Mouse (Mus musculus) kidney, adult 8-10 months (tissue): ENCODE results near the gene Gtpbp4.
"Not testable (repeated sequence)": the region's sequence is repeated elsewhere in the genome, so short reads cannot be mapped to it uniquely, and the experiment has no call there.

ENCODE experiments used
- DNase-seq, 2 experiments: peaks; one replicate each; pipeline ENCODE4 v3.0.0; 2022

Gene Gtpbp4

DNA sequence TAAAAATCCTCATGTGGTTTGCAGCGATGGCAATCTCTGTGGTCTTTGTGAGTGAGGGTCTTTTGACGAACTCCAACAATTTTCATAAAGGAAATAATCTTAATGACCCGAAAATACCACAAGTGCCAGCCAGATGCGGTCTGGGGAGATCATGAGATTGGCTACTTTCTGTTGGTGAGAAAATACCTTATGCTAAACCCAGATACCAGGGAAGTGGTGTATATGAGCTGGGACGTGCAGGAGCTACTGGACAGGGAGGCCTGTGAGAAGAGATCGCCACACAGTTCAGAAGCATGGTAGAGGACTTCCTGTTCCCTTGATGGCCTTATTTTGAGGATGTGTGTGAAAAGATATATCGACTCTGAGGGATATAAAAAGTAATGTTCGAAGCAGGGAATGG, 28.1 kb downstream of the Gtpbp4 start:
- DNase-seq = no peak

GRCm38 (mm10) chr13:8965224-8965623, 30.7 kb downstream of the Gtpbp4 start:
- DNase-seq = no peak

- DNase-seq = not testable (repeated sequence)
Measured at GRCm38 (mm10) chr13:8962266-8962665, 33.6 kb downstream of the Gtpbp4 start.

GRCm38 (mm10) chr13:8961128-8961888, 34.6 kb downstream of the Gtpbp4 start:
- DNase-seq = not testable (repeated sequence)

GRCm38 (mm10) chr13:8959554-8959953, 36.3 kb downstream of the Gtpbp4 start:
- DNase-seq = not testable (repeated sequence)

- DNase-seq = not testable (repeated sequence)
Measured at GRCm38 (mm10) chr13:8959058-8959457, 36.8 kb downstream of the Gtpbp4 start.

GRCm38 (mm10) chr13:8956873-8957272, 39.0 kb downstream of the Gtpbp4 start:
- DNase-seq = not testable (repeated sequence)

GRCm38 (mm10) chr13:8955127-8955526, 40.8 kb downstream of the Gtpbp4 start:
- DNase-seq = not testable (repeated sequence)

DNA sequence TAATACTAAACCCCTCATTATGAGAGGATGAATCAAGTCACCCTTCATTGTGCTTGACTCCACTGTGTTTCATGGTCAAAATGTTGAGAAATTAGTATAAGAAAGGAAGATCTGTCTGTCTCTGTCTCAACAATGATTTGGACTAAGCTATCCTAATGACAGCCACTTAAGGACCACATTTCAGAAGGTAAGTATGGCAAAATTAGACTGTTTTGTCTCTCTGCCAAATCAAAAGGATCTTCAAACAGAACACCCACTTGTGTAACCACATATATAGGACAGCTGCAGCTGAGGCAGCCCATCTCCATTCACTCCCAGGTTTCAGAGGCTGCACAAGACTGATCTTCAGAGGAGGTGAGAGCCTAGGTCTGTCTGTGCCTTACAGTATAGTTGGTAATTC, 43.3 kb downstream of the Gtpbp4 start, which contains the start of gene Idi2:
Idi2 (plus strand) TSS at position 301 of the 400 bp plus-strand sequence.
- DNase-seq = not testable (repeated sequence)

DNA sequence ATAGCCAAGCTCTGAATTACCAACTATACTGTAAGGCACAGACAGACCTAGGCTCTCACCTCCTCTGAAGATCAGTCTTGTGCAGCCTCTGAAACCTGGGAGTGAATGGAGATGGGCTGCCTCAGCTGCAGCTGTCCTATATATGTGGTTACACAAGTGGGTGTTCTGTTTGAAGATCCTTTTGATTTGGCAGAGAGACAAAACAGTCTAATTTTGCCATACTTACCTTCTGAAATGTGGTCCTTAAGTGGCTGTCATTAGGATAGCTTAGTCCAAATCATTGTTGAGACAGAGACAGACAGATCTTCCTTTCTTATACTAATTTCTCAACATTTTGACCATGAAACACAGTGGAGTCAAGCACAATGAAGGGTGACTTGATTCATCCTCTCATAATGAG, 47.8 kb downstream of the Gtpbp4 start, which contains the start of gene Gm9745:
Gm9745 (minus strand) TSS at position 101 of the 400 bp plus-strand sequence.
- DNase-seq = not testable (repeated sequence)

- not testable (repeated sequence) for DNase-seq
Measured at GRCm38 (mm10) chr13:8943828-8944227, 52.1 kb downstream of the Gtpbp4 start.

DNA sequence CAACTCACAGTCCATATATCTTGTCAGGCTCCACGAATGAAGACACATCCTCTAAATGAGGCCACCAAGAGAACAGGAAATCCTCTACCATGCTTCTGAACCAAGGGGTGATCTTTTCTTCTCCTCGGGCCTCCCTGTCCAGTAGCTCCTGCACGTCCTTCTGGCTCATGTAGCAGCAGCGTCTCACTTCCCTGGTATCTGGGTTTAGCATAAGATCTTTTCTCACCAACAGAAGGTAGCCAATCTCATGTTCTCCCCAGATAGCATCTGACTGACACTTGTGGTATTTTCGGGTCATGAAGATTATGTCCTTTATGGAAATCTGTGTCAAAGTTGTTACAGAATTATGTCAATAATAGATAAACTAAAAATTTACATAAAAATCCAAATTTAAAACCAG, 54.2 kb downstream of the Gtpbp4 start:
- not testable (repeated sequence) for DNase-seq

GRCm38 (mm10) chr13:8941110-8941509, 54.8 kb downstream of the Gtpbp4 start:
- not testable (repeated sequence) for DNase-seq

DNA sequence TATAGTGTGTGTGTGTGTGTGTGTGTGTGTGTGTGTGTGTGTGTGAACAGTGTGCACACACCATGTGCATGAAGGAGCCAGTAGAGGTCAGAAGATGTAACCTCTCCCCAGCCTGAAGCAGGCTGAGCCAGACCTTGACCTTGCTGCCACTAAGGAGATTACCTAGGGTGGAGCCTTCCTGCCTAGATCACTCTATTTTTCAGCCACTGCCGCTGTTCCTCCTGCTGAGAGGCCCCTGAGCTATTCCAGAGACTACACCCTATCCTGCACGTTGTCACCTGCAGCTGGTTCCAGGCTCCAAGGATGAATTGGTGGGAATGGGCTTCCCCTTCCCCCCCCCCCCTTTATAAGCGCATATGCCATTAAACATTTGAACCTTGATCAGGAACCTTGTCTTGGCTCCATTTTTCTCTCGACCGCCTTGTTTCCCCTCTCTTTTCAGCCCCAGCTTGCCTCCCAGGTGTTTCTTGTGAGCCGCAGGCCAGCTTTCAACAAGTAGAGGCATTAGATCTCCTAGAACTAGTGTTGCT, 58.2 kb downstream of the Gtpbp4 start:
- DNase-seq = not testable (repeated sequence)

- no peak for DNase-seq
Measured at GRCm38 (mm10) chr13:8933499-8933898, 62.4 kb downstream of the Gtpbp4 start.
